In the genomic region with DNA sequence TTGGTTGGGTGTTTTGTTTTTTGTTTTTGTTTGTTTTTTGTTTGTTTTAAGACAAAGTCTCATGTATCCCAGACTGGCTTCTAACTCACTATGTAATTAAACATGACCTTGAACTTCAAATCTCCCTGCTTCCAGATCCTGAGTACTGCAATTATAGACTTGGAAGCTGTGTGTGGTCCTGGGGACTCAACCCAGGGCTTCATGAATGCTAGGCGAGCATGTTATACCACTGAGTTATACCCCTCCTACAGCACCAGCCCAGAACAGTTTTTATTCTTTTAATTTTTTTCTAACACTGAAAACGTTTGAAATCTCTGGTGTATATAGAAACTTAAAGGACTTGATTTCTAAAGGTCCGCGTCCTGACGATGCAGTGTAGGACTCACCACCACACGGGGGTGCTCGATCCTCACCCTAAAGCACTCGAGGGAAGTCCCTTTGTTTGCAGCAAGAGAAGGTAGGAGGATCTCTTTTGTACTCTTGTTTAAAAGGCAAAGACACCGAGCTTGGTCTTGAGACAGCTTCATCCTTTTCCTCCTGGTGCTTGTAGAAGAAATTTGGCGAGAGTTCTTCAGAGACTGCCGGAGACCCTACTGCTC, we compare ENCODE assay signal across 8 mouse cellular contexts.
A peak's percentile ranks its signal among the peaks of the same experiment; 100 is the strongest.
DNase-seq lines count a peak whose midpoint lies in the region; ATAC-seq and TF ChIP-seq lines count a peak whose summit lies in the region.

No protein-coding gene starts in this region.

- WGBS in bone marrow, adult 2 months: 11% methylated on average over 11 of the region's 11 CpGs
- 10% methylated on average over 11 of the region's 11 CpGs for WGBS in embryonic facial prominence, embryonic 15.5 days
- WGBS in heart, embryonic 12.5 days: 11% methylated on average over 11 of the region's 11 CpGs
- WGBS in kidney, postnatal 0 days: 11% methylated on average over 11 of the region's 11 CpGs
- 8% methylated on average over 11 of the region's 11 CpGs for WGBS in liver, embryonic 13.5 days (ENCODE audit: insufficient replicate concordance)
- 10% methylated on average over 11 of the region's 11 CpGs for WGBS in neural tube, embryonic 14.5 days

- no peaks in the 10 kb centered on the region for H3K9me3 ChIP-seq in embryonic facial prominence, embryonic 15.5 days (replicated peaks)
- no peaks in the 10 kb centered on the region for H3K9me3 ChIP-seq in heart, embryonic 12.5 days (replicated peaks)
- H3K9me3 ChIP-seq in kidney, postnatal 0 days (replicated peaks; ENCODE audit: low read length): no peaks in the 10 kb centered on the region
- H3K9me3 ChIP-seq in liver, embryonic 13.5 days (replicated peaks): no peaks in the 10 kb centered on the region
- no peaks in the 10 kb centered on the region for H3K9me3 ChIP-seq in neural tube, embryonic 14.5 days (ENCODE audit: control insufficient read depth, low read length)

- H3K36me3 ChIP-seq in embryonic facial prominence, embryonic 15.5 days: no peaks in the 10 kb centered on the region
- no peaks in the 10 kb centered on the region for H3K36me3 ChIP-seq in heart, embryonic 12.5 days
- no peaks in the 10 kb centered on the region for H3K36me3 ChIP-seq in kidney, postnatal 0 days (ENCODE audit: insufficient read depth, low read length)
- no peaks in the 10 kb centered on the region for H3K36me3 ChIP-seq in liver, embryonic 13.5 days
- H3K36me3 ChIP-seq in neural tube, embryonic 14.5 days (ENCODE audit: control insufficient read depth, insufficient read depth, low read length): no peaks in the 10 kb centered on the region
- no peaks in the 10 kb centered on the region for H3K36me3 ChIP-seq in testis, adult 2 months (ENCODE audit: control insufficient read depth, insufficient read depth, low read length)

- no peak overlapping the region for H3K27ac ChIP-seq in bone marrow, adult 2 months (ENCODE audit: control insufficient read depth, insufficient read depth, low read depth, low read length, poor library complexity)
- no peak overlapping the region for H3K27ac ChIP-seq in embryonic facial prominence, embryonic 15.5 days (replicated peaks)
- H3K27ac ChIP-seq in heart, embryonic 12.5 days (ENCODE audit: poor library complexity, severe bottlenecking): no peak overlapping the region
- H3K27ac ChIP-seq in kidney, postnatal 0 days: no peak overlapping the region
- no peak overlapping the region for H3K27ac ChIP-seq in liver, embryonic 13.5 days
- no peak overlapping the region for H3K27ac ChIP-seq in neural tube, embryonic 14.5 days (ENCODE audit: low read depth, low read length)
- H3K27ac ChIP-seq in testis, adult 2 months (ENCODE audit: control insufficient read depth, insufficient read depth, low read depth, low read length): no peak overlapping the region

- no peak overlapping the region for H3K9ac ChIP-seq in embryonic facial prominence, embryonic 15.5 days
- H3K9ac ChIP-seq in heart, embryonic 12.5 days: no peak overlapping the region
- no peak overlapping the region for H3K9ac ChIP-seq in kidney, postnatal 0 days (ENCODE audit: low read depth, low read length)
- H3K9ac ChIP-seq in liver, embryonic 13.5 days: no peak overlapping the region
- no peak overlapping the region for H3K9ac ChIP-seq in neural tube, embryonic 14.5 days (replicated peaks; ENCODE audit: low read depth, low read length)

- no peak overlapping the region for H3K4me3 ChIP-seq in bone marrow, adult 2 months (replicated peaks; ENCODE audit: control insufficient read depth, low read depth, low read length)
- no peak overlapping the region for H3K4me3 ChIP-seq in embryonic facial prominence, embryonic 15.5 days (replicated peaks)
- no peak overlapping the region for H3K4me3 ChIP-seq in heart, embryonic 12.5 days
- H3K4me3 ChIP-seq in kidney, postnatal 0 days (replicated peaks; ENCODE audit: low read depth, low read length): no peak overlapping the region
- H3K4me3 ChIP-seq in liver, embryonic 13.5 days (replicated peaks): no peak overlapping the region
- H3K4me3 ChIP-seq in neural tube, embryonic 14.5 days (ENCODE audit: low read depth, low read length): no peak overlapping the region
- no peak overlapping the region for H3K4me3 ChIP-seq in testis, adult 2 months (ENCODE audit: control insufficient read depth, low read depth, low read length)

- DNase-seq in kidney, postnatal 0 days (ENCODE audit: low spot score): peak; percentile 92
- peak; percentile 40 for DNase-seq in liver, embryonic 13.5 days

- H3K27me3 ChIP-seq in embryonic facial prominence, embryonic 15.5 days: no peaks in the 10 kb centered on the region
- no peaks in the 10 kb centered on the region for H3K27me3 ChIP-seq in heart, embryonic 12.5 days (replicated peaks)
- no peaks in the 10 kb centered on the region for H3K27me3 ChIP-seq in kidney, postnatal 0 days (ENCODE audit: insufficient read depth, low read length)
- no peaks in the 10 kb centered on the region for H3K27me3 ChIP-seq in liver, embryonic 13.5 days
- no peaks in the 10 kb centered on the region for H3K27me3 ChIP-seq in neural tube, embryonic 14.5 days (ENCODE audit: control insufficient read depth, insufficient read depth, low read length)
- H3K27me3 ChIP-seq in testis, adult 2 months (ENCODE audit: control insufficient read depth, insufficient read depth, low read length): no peaks in the 10 kb centered on the region

- peak; percentile 84 for ATAC-seq in CD4-positive, CD25-positive, alpha-beta regulatory T cell, adult 4 months
- 0 out of 2 replicates have a peak, but pooled peaks have one; percentile 52 for ATAC-seq in embryonic facial prominence, embryonic 15.5 days (ENCODE audit: insufficient number of reproducible peaks, low FRiP score, low TSS enrichment, low read depth)
- peak; percentile 58 for ATAC-seq in heart, embryonic 12.5 days (ENCODE audit: insufficient number of reproducible peaks, low FRiP score)
- ATAC-seq in kidney, postnatal 0 days (replicated peaks; ENCODE audit: low FRiP score, low read depth): peak; percentile 50; the same call in 1 of the 2 replicates
- ATAC-seq in liver, embryonic 13.5 days (ENCODE audit: low read depth): 0 out of 2 replicates have a peak, but pooled peaks have one; percentile 35
- ATAC-seq in neural tube, embryonic 14.5 days (ENCODE audit: low read depth): peak; percentile 88

- H3K4me1 ChIP-seq in bone marrow, adult 2 months (ENCODE audit: control insufficient read depth, insufficient read depth, low read length): peaks cover 6% of the 10 kb centered on the region; the same call in 1 of the 2 replicates
- H3K4me1 ChIP-seq in embryonic facial prominence, embryonic 15.5 days: 0 out of 2 replicates have a peak, but pooled peaks cover 3% of the 10 kb centered on the region
- no peaks in the 10 kb centered on the region for H3K4me1 ChIP-seq in heart, embryonic 12.5 days (replicated peaks)
- peaks cover 12% of the 10 kb centered on the region for H3K4me1 ChIP-seq in kidney, postnatal 0 days (replicated peaks; ENCODE audit: insufficient read depth, low read length)
- H3K4me1 ChIP-seq in liver, embryonic 13.5 days (replicated peaks): 0 out of 2 replicates have a peak, but pooled peaks cover 5% of the 10 kb centered on the region
- no peaks in the 10 kb centered on the region for H3K4me1 ChIP-seq in neural tube, embryonic 14.5 days (ENCODE audit: control insufficient read depth, insufficient read depth, low read length)
- H3K4me1 ChIP-seq in testis, adult 2 months (ENCODE audit: control insufficient read depth, insufficient read depth, low read length): peaks cover 2% of the 10 kb centered on the region

- TF ChIP-seq POLR2A in bone marrow, adult 2 months (IDR thresholded peaks at IDR 0.05; ENCODE audit: borderline replicate concordance, control insufficient read depth, low read depth, low read length): no peak
- no peak for TF ChIP-seq POLR2A in testis, adult 2 months (IDR thresholded peaks at IDR 0.05; ENCODE audit: control insufficient read depth, low read depth, low read length)

- peak; percentile 94 for TF ChIP-seq CTCF in bone marrow, adult 2 months (IDR thresholded peaks at IDR 0.05; ENCODE audit: control insufficient read depth, insufficient read depth, low read length)
- peak; percentile 93 for TF ChIP-seq CTCF in kidney, postnatal 0 days (IDR thresholded peaks at IDR 0.05; ENCODE audit: low read depth)
- peak; percentile 52; the same call in 1 of the 2 replicates for TF ChIP-seq CTCF in testis, adult 2 months (IDR thresholded peaks at IDR 0.05; ENCODE audit: control insufficient read depth, insufficient read depth, insufficient replicate concordance, low read depth, low read length)

- H3K4me2 ChIP-seq in embryonic facial prominence, embryonic 15.5 days (replicated peaks): no peak overlapping the region
- H3K4me2 ChIP-seq in heart, embryonic 12.5 days: no peak overlapping the region
- no peak overlapping the region for H3K4me2 ChIP-seq in kidney, postnatal 0 days (ENCODE audit: low read length)
- H3K4me2 ChIP-seq in liver, embryonic 13.5 days: no peak overlapping the region
- H3K4me2 ChIP-seq in neural tube, embryonic 14.5 days (ENCODE audit: low read depth, low read length): no peak overlapping the region

Comparison
In these comparisons a context has a peak if more than half of its experiments do, and no peak if none do; other contexts are left out.
1. ATAC-seq: peak in every context shown above with its lines; median percentile 88 in neural tube, embryonic 14.5 days; 84 in CD4-positive, CD25-positive, alpha-beta regulatory T cell, adult 4 months; 58 in heart, embryonic 12.5 days; 52 in embryonic facial prominence, embryonic 15.5 days; 50 in kidney, postnatal 0 days; 35 in liver, embryonic 13.5 days.